Mouse (Mus musculus) midbrain, postnatal 0 days (tissue): ENCODE results near the gene Fam111a. TPM values are rescaled to one million over a fixed set of nuclear protein-coding genes. Genes with fewer than 3 reads are reported as not detected.

Source experiments
- ATAC-seq: fragments of 200-750 bp; cut with Nextera tagmentation; 2 replicates; pipeline ENCODE4 v1.8.0; 2017; ENCODE audit warnings: moderate number of reproducible peaks, mild to moderate bottlenecking, moderate TSS enrichment, moderate library complexity; ENCODE audit not compliant: low FRiP score
- DNase-seq: peaks from one replicate; pipeline ENCODE4 v3.0.0-alpha.2; 2015; ENCODE audit warnings: low spot score
- H3K27ac ChIP-seq: fragments of 300-500 bp; sonication (generic); 2 replicates; pipeline ENCODE4 v1.5.1; 2014; ENCODE audit warnings: low read depth, mild to moderate bottlenecking, low read length, mixed read lengths
- H3K27me3 ChIP-seq: fragments of 300-500 bp; sonication (generic); 2 replicates; pipeline ENCODE4 v1.6.1; 2014; ENCODE audit warnings: low read length, control low read depth, mixed read lengths; ENCODE audit not compliant: insufficient read depth
- H3K36me3 ChIP-seq: fragments of 300-500 bp; sonication (generic); 2 replicates; pipeline ENCODE4 v1.6.1; 2014; ENCODE audit warnings: low read length, control low read depth, mixed read lengths; ENCODE audit not compliant: insufficient read depth
- H3K4me1 ChIP-seq: fragments of 300-500 bp; sonication (generic); 2 replicates; pipeline ENCODE4 v1.6.1; 2014; ENCODE audit warnings: mild to moderate bottlenecking, control low read depth, antibody characterized with exemption, low read length, mixed read lengths; ENCODE audit not compliant: insufficient read depth
- H3K4me2 ChIP-seq: fragments of 300-500 bp; sonication (generic); 2 replicates; pipeline ENCODE4 v1.6.1; 2014; ENCODE audit warnings: low read depth, mild to moderate bottlenecking, low read length, mixed read lengths; ENCODE audit not compliant: poor library complexity, severe bottlenecking
- H3K4me3 ChIP-seq: fragments of 300-500 bp; sonication (generic); 2 replicates; pipeline ENCODE4 v1.5.1; 2014; ENCODE audit warnings: low read depth, mild to moderate bottlenecking, low read length, moderate library complexity
- H3K9ac ChIP-seq: fragments of 300-500 bp; sonication (generic); replicated peaks from 2 replicates; pipeline ENCODE4 v1.6.1; 2014; ENCODE audit warnings: mild to moderate bottlenecking, low read length, moderate library complexity, mixed read lengths; ENCODE audit not compliant: poor library complexity, severe bottlenecking
- H3K9me3 ChIP-seq: fragments of 300-500 bp; sonication (generic); 2 replicates; pipeline ENCODE4 v1.6.1; 2016; ENCODE audit warnings: low read length, control low read depth
- CTCF ChIP-seq: IDR thresholded peaks from 2 replicates; pipeline ENCODE4 v1.5.1; 2016; ENCODE audit warnings: antibody characterized with exemption, mild to moderate bottlenecking
- WGBS: fragments of 180-500 bp; shearing (Covaris S2); extraction: QIAGEN DNeasy Blood & Tissue Kit; methylation state at CpG from one replicate; pipeline ENCODE4 v1.1.7; 2014; 5-methylcytosine and 5-hydroxymethylcytosine counted together
- polyA plus RNA-seq: library from polyadenylated mRNA; unstranded; fragments of >200 nt; fragmentation: Nextera tagmentation; extraction: Ambion mirVana; gene quantifications from 2 replicates; pipeline ENCODE4 v1.2.1, GENCODE M21; 2015
- total RNA-seq: library from RNA; depleted of rRNA; stranded (reverse); fragments of >200 nt; gene quantifications from 2 replicates; pipeline ENCODE4 v1.2.3, GENCODE M21; 2014; rRNA removed

Gene Fam111a
- total and polyA plus RNA-seq, 2 experiments from 2014 or later: 2.3 to 2.4 TPM

DNA sequence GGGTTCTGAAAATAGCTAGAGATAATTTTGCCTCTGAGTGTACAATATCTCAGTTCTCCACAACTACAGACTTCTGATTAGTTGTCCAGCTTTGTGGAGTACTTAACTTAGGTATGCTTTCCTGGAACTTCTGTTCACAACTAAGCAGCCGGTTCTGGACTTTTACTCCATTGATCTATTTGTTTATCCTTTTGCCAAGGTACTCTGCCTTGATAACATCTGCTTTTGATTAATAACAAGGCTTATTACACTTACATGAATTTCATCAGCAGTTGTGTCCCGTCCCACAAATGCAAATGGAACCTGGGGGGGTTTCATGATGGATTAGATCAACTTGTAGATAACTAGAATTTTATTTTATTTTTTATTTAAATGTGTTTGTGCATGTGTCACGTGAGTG is 91.3 kb downstream of the Fam111a start:
- Histone ChIP-seq H3K4me3 (no peak overlapping the region), H3K27ac (no peak overlapping the region), H3K9ac (no peak overlapping the region), H3K27me3 (no peaks in the 10 kb centered on the region), H3K9me3 (no peaks in the 10 kb centered on the region), H3K4me2 (no peak overlapping the region), H3K4me1 (no peaks in the 10 kb centered on the region), H3K36me3 (no peaks in the 10 kb centered on the region)
- ATAC-seq (no peak), DNase-seq (no peak)
- WGBS: 78% methylated on average over 3 of the region's 3 CpGs
- TF ChIP-seq CTCF: no peak

GRCm38 (mm10) chr19:12638049-12638448 is 92.5 kb downstream of the Fam111a start:
- H3K27ac ChIP-seq: no peak overlapping the region
- ATAC-seq (no peak), DNase-seq (no peak)
- H3K4me3 ChIP-seq: no peak overlapping the region
- 83% methylated on average over 1 of the region's 1 CpGs for WGBS
- H3K4me1 ChIP-seq: no peaks in the 10 kb centered on the region
- H3K36me3 ChIP-seq: no peaks in the 10 kb centered on the region
- H3K4me2 ChIP-seq: no peak overlapping the region
- H3K27me3 ChIP-seq: no peaks in the 10 kb centered on the region
- H3K9ac ChIP-seq: no peak overlapping the region
- H3K9me3 ChIP-seq: no peaks in the 10 kb centered on the region
- TF ChIP-seq CTCF: no peak

Other genes starting within 250 kb of the Fam111a start
- gene Olfr1436, start 246.6 kb upstream of the Fam111a start, total RNA-seq: not detected in 2 replicates
- not detected in 2 replicates for gene Olfr1436, start 246.6 kb upstream of the Fam111a start, polyA plus RNA-seq
- not detected in 2 replicates for gene Olfr1437, start 220.6 kb upstream of the Fam111a start, total RNA-seq
- not detected in 2 replicates for gene Olfr1437, start 220.6 kb upstream of the Fam111a start, polyA plus RNA-seq
- not detected in 2 replicates for gene Olfr1438-ps1, start 209.8 kb upstream of the Fam111a start, total RNA-seq
- not detected in 2 replicates for gene Olfr1438-ps1, start 209.8 kb upstream of the Fam111a start, polyA plus RNA-seq
- gene Olfr1440, start 158.5 kb upstream of the Fam111a start, total RNA-seq: not detected in 2 replicates
- gene Olfr1440, start 158.5 kb upstream of the Fam111a start, polyA plus RNA-seq: not detected in 2 replicates
- gene Olfr1441, start 128.3 kb upstream of the Fam111a start, total RNA-seq: not detected in 2 replicates
- gene Olfr1441, start 128.3 kb upstream of the Fam111a start, polyA plus RNA-seq: not detected in 2 replicates
- gene Pfpl, start 117.8 kb upstream of the Fam111a start, total RNA-seq: not detected in 2 replicates
- not detected in 2 replicates for gene Pfpl, start 117.8 kb upstream of the Fam111a start, polyA plus RNA-seq
- gene Mpeg1, start 85.0 kb upstream of the Fam111a start, total RNA-seq: 2.7 and 4.2 TPM in 2 replicates
- 0.83 and 0.88 TPM in 2 replicates for gene Mpeg1, start 85.0 kb upstream of the Fam111a start, polyA plus RNA-seq
- gene Dtx4, start 44.3 kb upstream of the Fam111a start, total RNA-seq: 57.5 and 63.1 TPM in 2 replicates
- gene Dtx4, start 44.3 kb upstream of the Fam111a start, polyA plus RNA-seq: 24.3 and 26.3 TPM in 2 replicates
- 0.16 and 2.5 TPM in 2 replicates for gene Gm4952, start 54.2 kb downstream of the Fam111a start, total RNA-seq
- gene Gm4952, start 54.2 kb downstream of the Fam111a start, polyA plus RNA-seq: 0.28 and 0.52 TPM in 2 replicates
- gene Glyat, start 87.6 kb downstream of the Fam111a start, total RNA-seq: not detected in 2 replicates
- not detected in 2 replicates for gene Glyat, start 87.6 kb downstream of the Fam111a start, polyA plus RNA-seq
- not detected in 2 replicates for gene Olfr1442, start 124.7 kb downstream of the Fam111a start, total RNA-seq
- gene Olfr1442, start 124.7 kb downstream of the Fam111a start, polyA plus RNA-seq: not detected in 2 replicates
- gene Olfr1443, start 132.4 kb downstream of the Fam111a start, total RNA-seq: not detected in 2 replicates
- gene Olfr1443, start 132.4 kb downstream of the Fam111a start, polyA plus RNA-seq: not detected in 2 replicates
- gene Keg1, start 150.0 kb downstream of the Fam111a start, total RNA-seq: not detected in 2 replicates
- not detected in 2 replicates for gene Keg1, start 150.0 kb downstream of the Fam111a start, polyA plus RNA-seq
- 1.2 and 1.5 TPM in 2 replicates for gene Cntf, start 219.9 kb downstream of the Fam111a start, total RNA-seq
- 0.72 and 1.0 TPM in 2 replicates for gene Cntf, start 219.9 kb downstream of the Fam111a start, polyA plus RNA-seq